Mouse (Mus musculus) MEL (cell line): ENCODE results near the gene Slk. TPM values are rescaled to one million over a fixed set of nuclear protein-coding genes. Genes with fewer than 3 reads are reported as not detected.

ENCODE experiments used
- DNase-seq: peaks from one replicate; pipeline ENCODE4 v3.0.0; 2011; ENCODE audit warnings: low read depth, low spot score
- H3K27ac ChIP-seq: 2 replicates; pipeline ENCODE4 v1.5.1; 2012; ENCODE audit warnings: low read depth, mild to moderate bottlenecking, control low read depth, low read length, moderate library complexity; ENCODE audit not compliant: control insufficient read depth
- H3K27me3 ChIP-seq, 2 experiments: fragments of 150-350 bp in 1 of 2; sonication (generic) in 1 of 2; 2 replicates each; pipeline ENCODE4 v1.6.1; 2012; ENCODE audit warnings: low read length in 2 of 2, mild to moderate bottlenecking in 2 of 2, improper control_type of control experiment in 1 of 2, moderate library complexity in 1 of 2; ENCODE audit not compliant: insufficient read depth in 2 of 2, control insufficient read depth in 1 of 2
- H3K36me3 ChIP-seq, 2 experiments: 2 replicates each; pipeline ENCODE4 v1.6.1; 2012 to 2014; ENCODE audit warnings: low read length in 2 of 2, improper control_type of control experiment in 1 of 2, inconsistent platforms in 1 of 2, mild to moderate bottlenecking in 1 of 2; ENCODE audit not compliant: insufficient read depth in 2 of 2, control insufficient read depth in 1 of 2
- H3K4me1 ChIP-seq, 2 experiments: fragments of 150-350 bp in 1 of 2; sonication (generic) in 1 of 2; 2 replicates each; pipeline ENCODE4 v1.6.1; 2012; ENCODE audit warnings: low read length in 2 of 2, improper control_type of control experiment in 1 of 2, mild to moderate bottlenecking in 1 of 2; ENCODE audit not compliant: insufficient read depth in 2 of 2, control insufficient read depth in 1 of 2
- H3K4me3 ChIP-seq, 2 experiments: fragments of 150-350 bp in 1 of 2; sonication (generic) in 1 of 2; 2 replicates each; pipeline ENCODE4 v1.5.1; 2012; ENCODE audit warnings: low read depth in 2 of 2, low read length in 2 of 2, mild to moderate bottlenecking in 2 of 2, moderate library complexity in 2 of 2, control low read depth in 1 of 2, improper control_type of control experiment in 1 of 2; ENCODE audit not compliant: control insufficient read depth in 1 of 2, insufficient read depth in 1 of 2
- H3K79me2 ChIP-seq: 2 replicates; pipeline ENCODE4 v1.6.1; 2012; ENCODE audit warnings: mild to moderate bottlenecking, low read length, moderate library complexity; ENCODE audit not compliant: control insufficient read depth, poor library complexity, insufficient read depth
- H3K9ac ChIP-seq: 2 replicates; pipeline ENCODE4 v1.6.1; 2012; ENCODE audit warnings: low read depth, mild to moderate bottlenecking, control low read depth, low read length, moderate library complexity; ENCODE audit not compliant: control insufficient read depth, poor library complexity, severe bottlenecking
- H3K9me3 ChIP-seq: fragments of 150-350 bp; sonication (generic); replicated peaks from 2 replicates; pipeline ENCODE4 v1.6.1; 2012; ENCODE audit warnings: mild to moderate bottlenecking, low read length, improper control_type of control experiment, moderate library complexity; ENCODE audit not compliant: insufficient read depth
- BHLHE40 ChIP-seq: IDR thresholded peaks from 2 replicates; pipeline ENCODE4 v1.6.1; 2012; ENCODE audit warnings: low read depth, mild to moderate bottlenecking, inconsistent platforms, low read length, improper control_type of control experiment, borderline replicate concordance
- CHD1 ChIP-seq: IDR thresholded peaks from 2 replicates; pipeline ENCODE4 v1.6.1; 2012; ENCODE audit warnings: low read depth, mild to moderate bottlenecking, inconsistent platforms, low read length, improper control_type of control experiment
- CHD2 ChIP-seq: IDR thresholded peaks from 2 replicates; pipeline ENCODE4 v1.6.1; 2011; ENCODE audit warnings: low read length, improper control_type of control experiment
- CTCF ChIP-seq, 3 experiments: IDR thresholded peaks in 2 of 3; conservative IDR thresholded peaks in 1 of 3; 2 replicates each; pipeline ENCODE4 v1.5.1; 2011 to 2012; ENCODE audit warnings: low read length in 3 of 3, low read depth in 2 of 3, mild to moderate bottlenecking in 2 of 3, improper control_type of control experiment in 1 of 3, inconsistent platforms in 1 of 3, mixed read lengths in 1 of 3, moderate library complexity in 1 of 3; ENCODE audit not compliant: control insufficient read depth in 1 of 3, insufficient read depth in 1 of 3, poor library complexity in 1 of 3, severe bottlenecking in 1 of 3
- E2F4 ChIP-seq: IDR thresholded peaks from 2 replicates; pipeline ENCODE4 v1.6.1; 2011; ENCODE audit warnings: low read depth, low read length, improper control_type of control experiment, borderline replicate concordance
- GABPA ChIP-seq: IDR thresholded peaks from 2 replicates; pipeline ENCODE4 v1.6.1; 2012; ENCODE audit warnings: low read depth, mild to moderate bottlenecking, inconsistent platforms, low read length, improper control_type of control experiment, moderate library complexity
- MEF2A ChIP-seq: IDR thresholded peaks from 2 replicates; pipeline ENCODE4 v1.6.1; 2014; ENCODE audit warnings: low read depth, mild to moderate bottlenecking, inconsistent platforms, low read length, improper control_type of control experiment; ENCODE audit not compliant: poor library complexity, insufficient replicate concordance, severe bottlenecking; ENCODE audit errors: extremely low read depth
- MXI1 ChIP-seq: IDR thresholded peaks from 2 replicates; pipeline ENCODE4 v1.6.1; 2011; ENCODE audit warnings: mild to moderate bottlenecking, low read depth, low read length, improper control_type of control experiment
- MYB ChIP-seq: IDR thresholded peaks from 2 replicates; pipeline ENCODE4 v1.6.1; 2011; ENCODE audit warnings: mild to moderate bottlenecking, low read depth, low read length, improper control_type of control experiment
- MYC ChIP-seq: IDR thresholded peaks from 2 replicates; pipeline ENCODE4 v1.6.1; 2011; ENCODE audit warnings: low read depth, mild to moderate bottlenecking, low read length, improper control_type of control experiment, moderate library complexity
- NELFE ChIP-seq: IDR thresholded peaks from 2 replicates; pipeline ENCODE4 v1.6.1; 2011; ENCODE audit warnings: low read depth, low read length, improper control_type of control experiment
- NRF1 ChIP-seq: IDR thresholded peaks from 2 replicates; pipeline ENCODE4 v1.6.1; 2014; ENCODE audit warnings: low read depth, mild to moderate bottlenecking, inconsistent platforms, low read length, improper control_type of control experiment, moderate library complexity; ENCODE audit not compliant: poor library complexity, insufficient read depth, severe bottlenecking
- POLR2A ChIP-seq, 2 experiments: IDR thresholded peaks; 2 replicates each; pipeline ENCODE4 v1.6.1; 2011 to 2012; ENCODE audit warnings: low read length in 2 of 2, mild to moderate bottlenecking in 2 of 2, control low read depth in 1 of 2, improper control_type of control experiment in 1 of 2, low read depth in 1 of 2, moderate library complexity in 1 of 2; ENCODE audit not compliant: control insufficient read depth in 1 of 2, insufficient read depth in 1 of 2, poor library complexity in 1 of 2
- POLR2AphosphoS2 ChIP-seq: IDR thresholded peaks from 2 replicates; pipeline ENCODE4 v1.6.1; 2011; ENCODE audit warnings: low read length, improper control_type of control experiment
- POLR2AphosphoS5 ChIP-seq: IDR thresholded peaks from 2 replicates; pipeline ENCODE4 v1.6.1; 2012; ENCODE audit warnings: low read depth, borderline replicate concordance, mild to moderate bottlenecking, inconsistent platforms, low read length, moderate library complexity, mixed read lengths
- TAL1 ChIP-seq: IDR thresholded peaks from 2 replicates; pipeline ENCODE4 v1.6.1; 2012; ENCODE audit warnings: mild to moderate bottlenecking, inconsistent platforms, low read length, moderate library complexity, mixed read lengths
- TCF12 ChIP-seq: IDR thresholded peaks from 2 replicates; pipeline ENCODE4 v1.6.1; 2014; ENCODE audit warnings: low read depth, mild to moderate bottlenecking, inconsistent platforms, low read length, improper control_type of control experiment, moderate library complexity
- USF2 ChIP-seq, 2 experiments: IDR thresholded peaks; 2 replicates each; pipeline ENCODE4 v1.6.1; 2011 to 2012; ENCODE audit warnings: improper control_type of control experiment in 2 of 2, low read length in 2 of 2, borderline replicate concordance in 1 of 2, inconsistent platforms in 1 of 2, low read depth in 1 of 2, mild to moderate bottlenecking in 1 of 2; ENCODE audit not compliant: insufficient read depth in 1 of 2
- ZC3H11A ChIP-seq: IDR thresholded peaks from 2 replicates; pipeline ENCODE4 v1.6.1; 2012; ENCODE audit warnings: low read depth, mild to moderate bottlenecking, inconsistent platforms, low read length, improper control_type of control experiment
- polyA plus RNA-seq, 2 experiments: library from polyadenylated mRNA; stranded (reverse) in 1 of 2; unstranded in 1 of 2; fragments of >175 nt in 1 of 2; fragments of >200 nt in 1 of 2; gene quantifications; 2 replicates each; pipeline versions ENCODE4 v1.2.1 to v1.2.4; 2012; ENCODE audit warnings: low replicate concordance in 2 of 2, low read depth in 1 of 2; ENCODE audit not compliant: insufficient read length in 2 of 2, insufficient read depth in 1 of 2, missing spikeins in 1 of 2
- total RNA-seq: library from RNA; depleted of rRNA; stranded (reverse); fragments of 300-350 nt; gene quantifications from 2 replicates; pipeline ENCODE4 v1.2.3, GENCODE M21; 2012

Gene Slk
- total and polyA plus RNA-seq, 3 experiments: 65.0 to 103 (median 88.2) TPM

DNA sequence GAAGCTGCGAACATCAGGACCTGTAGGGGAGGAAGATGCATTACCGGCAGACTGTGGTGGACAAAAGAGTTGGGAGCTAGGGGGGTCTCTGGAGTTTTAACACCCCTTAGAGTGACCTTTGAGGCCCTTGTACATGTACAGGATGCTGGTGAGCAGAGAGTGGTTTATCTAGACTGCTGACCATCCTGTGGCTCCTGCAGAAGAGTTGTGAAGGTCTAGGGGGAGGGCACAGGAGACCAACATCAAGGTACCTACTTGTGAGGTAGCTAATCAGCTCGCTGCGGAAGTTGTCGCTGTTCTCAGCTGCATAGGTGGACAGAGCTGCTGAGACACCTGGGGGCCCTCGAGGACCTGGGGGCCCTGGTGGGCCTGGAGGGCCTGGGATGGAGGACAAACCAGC, 69.6 kb downstream of the Slk start:
- Histone ChIP-seq H3K4me3 (no peak overlapping the region), H3K9me3 (no peaks in the 10 kb centered on the region), H3K27me3 (no peaks in the 10 kb centered on the region), H3K9ac (no peak overlapping the region), H3K27ac (no peak overlapping the region), H3K36me3 (peaks cover 0 to 4% of the 10 kb centered on the region in 2 experiments; a peak in 1 of 4 replicates), H3K79me2 (no peaks in the 10 kb centered on the region), H3K4me1 (no peaks in the 10 kb centered on the region)
- no peak for DNase-seq
- TF ChIP-seq GABPA: no peak
- TF ChIP-seq POLR2AphosphoS2: peak; percentile 66

DNA sequence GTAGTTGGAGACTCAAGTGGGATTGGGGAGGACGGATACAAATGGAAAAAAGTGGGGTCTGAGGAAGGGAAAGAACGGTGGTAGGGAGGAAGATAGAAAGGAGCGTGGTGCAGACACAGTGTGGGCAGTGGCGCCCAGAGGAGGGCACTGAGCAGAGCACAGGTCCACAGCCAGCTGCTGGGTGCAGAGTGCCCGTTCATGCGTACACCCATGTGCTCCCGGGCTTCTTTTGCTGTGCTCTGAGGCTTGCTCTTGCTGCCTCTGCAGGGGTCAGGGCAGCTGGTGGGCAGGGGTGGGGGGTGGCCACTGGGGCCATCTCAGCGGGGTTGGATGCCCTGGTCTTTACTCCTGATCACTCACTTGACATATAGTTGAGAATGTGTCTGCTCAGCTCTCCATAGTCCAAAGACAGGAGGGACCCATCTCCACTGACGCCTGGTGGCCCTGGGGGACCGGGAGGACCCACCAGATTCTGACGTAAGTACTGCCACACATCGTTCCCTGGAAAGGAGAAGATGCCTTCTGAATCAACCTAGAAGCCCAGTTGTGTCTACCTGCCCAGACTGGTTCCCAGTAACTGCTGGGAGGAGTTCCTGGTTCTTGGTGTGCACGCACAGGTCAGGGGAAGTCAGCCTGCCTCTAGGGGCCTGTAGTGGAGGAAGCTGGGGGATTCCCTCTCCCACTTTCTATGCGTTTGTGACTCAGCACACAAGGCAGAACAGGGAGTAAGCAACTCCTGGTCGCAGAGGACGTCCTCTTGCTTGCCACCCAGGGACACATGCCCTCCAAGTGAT, 71.1 kb downstream of the Slk start:
- Histone ChIP-seq H3K36me3 (peaks cover 0 to 4% of the 10 kb centered on the region in 2 experiments; a peak in 1 of 4 replicates), H3K4me1 (no peaks in the 10 kb centered on the region), H3K4me3 (no peak overlapping the region), H3K27me3 (no peaks in the 10 kb centered on the region), H3K79me2 (no peaks in the 10 kb centered on the region), H3K27ac (no peak overlapping the region), H3K9me3 (no peaks in the 10 kb centered on the region), H3K9ac (no peak overlapping the region)
- TF ChIP-seq POLR2A (IDR thresholded peaks at IDR 0.05; ENCODE audit: control insufficient read depth in 1 of 2, insufficient read depth in 1 of 2, low read depth in 1 of 2, low read length in 2 of 2, poor library complexity in 1 of 2) (no peak), CHD2 (no peak), CHD1 (no peak), MEF2A (no peak), MYC (no peak), BHLHE40 (no peak), ZC3H11A (no peak), MXI1 (no peak), E2F4 (no peak), MYB (no peak), POLR2AphosphoS5 (no peak)
- DNase-seq: no peak

DNA sequence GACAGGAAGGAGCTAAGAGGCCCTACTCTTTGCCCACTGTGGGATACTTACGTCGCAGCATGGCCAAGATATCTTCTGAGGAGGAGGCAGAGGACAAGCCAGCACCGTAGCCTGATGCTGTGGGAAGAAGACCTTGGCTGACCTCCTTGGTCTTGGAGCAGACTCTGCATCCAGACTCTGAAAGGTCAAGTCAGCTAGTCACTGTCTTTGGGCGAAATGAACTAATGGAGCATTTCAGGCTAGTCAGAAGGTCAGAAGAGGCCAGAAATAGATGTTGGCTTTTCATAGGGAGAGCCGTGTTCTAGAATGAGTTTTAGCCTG, 71.6 kb downstream of the Slk start:
- H3K27me3 ChIP-seq: no peaks in the 10 kb centered on the region
- no peak overlapping the region for H3K4me3 ChIP-seq
- no peak overlapping the region for H3K9ac ChIP-seq
- no peaks in the 10 kb centered on the region for H3K79me2 ChIP-seq
- H3K27ac ChIP-seq: no peak overlapping the region
- TF ChIP-seq USF2 (IDR thresholded peaks at IDR 0.05; ENCODE audit: borderline replicate concordance in 1 of 2, insufficient read depth in 1 of 2, low read depth in 1 of 2, low read length in 2 of 2): no peak
- TF ChIP-seq MEF2A: no peak
- TF ChIP-seq POLR2AphosphoS2: no peak
- no peak for TF ChIP-seq NELFE
- no peak for TF ChIP-seq MYB
- TF ChIP-seq CTCF (IDR thresholded peaks at IDR 0.05 in 2 of 3, conservative IDR thresholded peaks at IDR 0.05 in 1 of 3; ENCODE audit: control insufficient read depth in 1 of 3, insufficient read depth in 1 of 3, low read depth in 2 of 3, low read length in 3 of 3, poor library complexity in 1 of 3, severe bottlenecking in 1 of 3): no peak
- no peak for TF ChIP-seq TCF12
- no peak for TF ChIP-seq TAL1
- no peak for TF ChIP-seq NRF1
- H3K36me3 ChIP-seq: 0 out of 4 replicates have a peak, but pooled peaks cover 0 to 2% of the 10 kb centered on the region in 2 experiments
- DNase-seq: no peak
- no peaks in the 10 kb centered on the region for H3K4me1 ChIP-seq
- H3K9me3 ChIP-seq: no peaks in the 10 kb centered on the region
